Mouse (Mus musculus): ENCODE measurements around the gene Trio. TPM values are rescaled to one million over a fixed set of nuclear protein-coding genes. Genes with fewer than 3 reads are reported as not detected.

Trio gene
- total and polyA plus RNA-seq, 3 experiments = 0.66 TPM; not detected in 2

DNA sequence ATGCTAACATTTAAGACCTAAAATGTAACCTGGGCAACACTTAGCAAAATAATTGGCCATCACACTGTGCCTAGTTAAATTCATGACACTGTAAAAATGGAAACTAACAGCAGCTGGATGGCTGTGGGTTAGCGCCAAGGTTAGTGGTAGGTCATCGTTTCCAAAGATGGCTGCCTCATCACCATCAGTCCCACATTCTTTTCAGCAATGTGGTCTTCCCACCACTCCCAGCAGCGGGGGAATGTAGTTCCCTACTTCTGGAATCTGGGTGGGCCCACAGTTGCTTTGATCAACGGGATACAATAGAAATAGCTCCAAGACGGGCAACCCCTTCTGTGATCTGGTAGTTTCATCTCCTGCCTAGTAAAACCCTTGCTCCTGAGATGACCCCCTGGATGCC, 35.3 kb upstream of the Trio start:
- no peak overlapping the region for H3K4me3 ChIP-seq (ENCODE audit: low read depth, low read length)
- H3K36me3 ChIP-seq (replicated peaks) = no peaks in the 10 kb centered on the region
- ATAC-seq (ENCODE audit: extremely low read depth, insufficient number of reproducible peaks, low FRiP score, poor library complexity, severe bottlenecking) (no peak), DNase-seq (ENCODE audit: low spot score) (no peak)
- H3K27me3 ChIP-seq (ENCODE audit: insufficient read depth, low read length) = no peaks in the 10 kb centered on the region
- peaks cover 26% of the 10 kb centered on the region for H3K9me3 ChIP-seq (replicated peaks)
- no peaks in the 10 kb centered on the region for H3K4me1 ChIP-seq (ENCODE audit: insufficient read depth, low read depth, low read length)
- TF ChIP-seq POLR2AphosphoS5 (IDR thresholded peaks at IDR 0.05; ENCODE audit: insufficient replicate concordance, low read depth, low read length) = no peak
- no peak for TF ChIP-seq TAL1 (conservative IDR thresholded peaks at IDR 0.05; ENCODE audit: low read depth, low read length)
- TF ChIP-seq CTCF (IDR thresholded peaks at IDR 0.05; ENCODE audit: low read depth, low read length) = no peak
- no peak for TF ChIP-seq GATA1 (IDR thresholded peaks at IDR 0.05; ENCODE audit: borderline replicate concordance, low read length)
- no peak for TF ChIP-seq GATA2 (IDR thresholded peaks at IDR 0.05; ENCODE audit: borderline replicate concordance, low read depth, low read length)

DNA sequence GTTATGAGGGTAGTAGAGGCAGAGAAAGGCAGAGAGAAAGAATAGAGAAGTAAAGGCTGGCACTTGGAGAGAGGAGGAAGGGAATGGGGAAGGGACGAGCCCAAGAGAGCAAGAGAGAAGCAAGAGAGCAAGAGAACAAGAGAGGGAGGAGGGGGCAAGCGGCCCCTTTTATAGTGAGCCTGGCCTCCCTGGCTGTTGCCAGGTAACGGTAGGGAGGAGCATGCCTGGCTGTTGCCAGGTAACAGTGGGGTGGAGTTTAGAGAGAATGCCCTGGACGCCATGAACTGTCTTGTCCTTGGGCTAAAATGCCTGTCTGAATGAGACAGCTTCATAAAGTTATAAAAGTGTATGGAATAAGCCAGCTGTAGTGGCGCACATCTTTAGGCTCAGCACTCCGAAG, 34.8 kb upstream of the Trio start:
- Histone ChIP-seq H3K4me1 (ENCODE audit: insufficient read depth, low read depth, low read length) (no peaks in the 10 kb centered on the region), H3K27me3 (ENCODE audit: insufficient read depth, low read length) (no peaks in the 10 kb centered on the region), H3K36me3 (replicated peaks) (no peaks in the 10 kb centered on the region), H3K4me3 (ENCODE audit: low read depth, low read length) (no peak overlapping the region), H3K9me3 (replicated peaks) (peaks cover 26% of the 10 kb centered on the region)
- TF ChIP-seq POLR2AphosphoS5 (IDR thresholded peaks at IDR 0.05; ENCODE audit: insufficient replicate concordance, low read depth, low read length) = no peak
- no peak for TF ChIP-seq CTCF (IDR thresholded peaks at IDR 0.05; ENCODE audit: low read depth, low read length)
- no peak for TF ChIP-seq GATA1 (IDR thresholded peaks at IDR 0.05; ENCODE audit: borderline replicate concordance, low read length)
- TF ChIP-seq GATA2 (IDR thresholded peaks at IDR 0.05; ENCODE audit: borderline replicate concordance, low read depth, low read length) = no peak
- no peak for TF ChIP-seq TAL1 (conservative IDR thresholded peaks at IDR 0.05; ENCODE audit: low read depth, low read length)
- DNase-seq (ENCODE audit: low spot score) = no peak
- no peak for ATAC-seq (ENCODE audit: extremely low read depth, insufficient number of reproducible peaks, low FRiP score, poor library complexity, severe bottlenecking)

DNA sequence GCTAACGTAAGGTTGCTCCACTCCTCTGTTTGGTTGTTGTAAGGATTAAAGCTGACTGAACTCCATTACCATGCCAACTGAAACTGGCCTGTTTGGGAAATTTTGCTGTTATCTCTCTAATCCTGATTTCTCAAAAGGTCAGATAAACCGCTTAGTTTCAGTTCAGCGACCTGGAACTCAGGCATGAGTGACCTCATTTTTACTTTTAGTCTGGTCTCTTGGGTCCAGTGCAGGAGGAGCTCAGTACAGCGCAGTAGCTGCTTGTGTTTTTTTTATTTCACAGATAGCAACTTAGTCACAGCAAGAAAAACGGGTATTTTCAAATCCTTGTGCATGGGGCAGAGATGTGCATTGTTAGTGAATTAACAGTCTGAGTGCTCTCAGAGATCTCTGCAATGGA, 31.9 kb upstream of the Trio start:
- Histone ChIP-seq H3K4me1 (ENCODE audit: insufficient read depth, low read depth, low read length) (no peaks in the 10 kb centered on the region), H3K27me3 (ENCODE audit: insufficient read depth, low read length) (no peaks in the 10 kb centered on the region), H3K4me3 (ENCODE audit: low read depth, low read length) (no peak overlapping the region), H3K9me3 (replicated peaks) (peaks cover 27% of the 10 kb centered on the region), H3K36me3 (replicated peaks) (no peaks in the 10 kb centered on the region)
- DNase-seq (ENCODE audit: low spot score) (no peak), ATAC-seq (ENCODE audit: extremely low read depth, insufficient number of reproducible peaks, low FRiP score, poor library complexity, severe bottlenecking) (no peak)
- TF ChIP-seq GATA1 (IDR thresholded peaks at IDR 0.05; ENCODE audit: borderline replicate concordance, low read length) (no peak), POLR2AphosphoS5 (IDR thresholded peaks at IDR 0.05; ENCODE audit: insufficient replicate concordance, low read depth, low read length) (no peak), GATA2 (IDR thresholded peaks at IDR 0.05; ENCODE audit: borderline replicate concordance, low read depth, low read length) (no peak), CTCF (IDR thresholded peaks at IDR 0.05; ENCODE audit: low read depth, low read length) (no peak), TAL1 (conservative IDR thresholded peaks at IDR 0.05; ENCODE audit: low read depth, low read length) (no peak)

DNA sequence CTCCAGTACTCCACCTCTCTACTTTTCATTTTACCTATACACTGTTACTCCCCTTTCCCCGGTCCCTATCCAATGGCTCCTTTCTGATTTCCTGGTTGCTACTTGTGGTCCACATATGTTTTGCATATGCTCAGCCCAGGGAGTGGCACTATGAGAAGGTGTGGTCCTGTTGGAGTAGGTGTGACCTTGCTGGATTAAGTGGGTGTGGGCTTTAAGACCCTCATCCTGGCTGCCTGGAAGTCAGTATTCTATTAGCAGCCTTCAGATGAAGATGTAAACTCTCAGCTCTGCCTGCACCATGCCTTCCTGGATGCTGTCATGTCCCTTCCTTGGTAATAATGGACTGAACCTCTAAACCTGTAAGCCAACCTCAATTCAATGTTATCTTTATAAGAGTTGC, 29.1 kb upstream of the Trio start:
- no peaks in the 10 kb centered on the region for H3K27me3 ChIP-seq (ENCODE audit: insufficient read depth, low read length)
- H3K4me1 ChIP-seq (ENCODE audit: insufficient read depth, low read depth, low read length) = no peaks in the 10 kb centered on the region
- TF ChIP-seq GATA1 (IDR thresholded peaks at IDR 0.05; ENCODE audit: borderline replicate concordance, low read length) (no peak), GATA2 (IDR thresholded peaks at IDR 0.05; ENCODE audit: borderline replicate concordance, low read depth, low read length) (no peak), TAL1 (conservative IDR thresholded peaks at IDR 0.05; ENCODE audit: low read depth, low read length) (no peak), CTCF (IDR thresholded peaks at IDR 0.05; ENCODE audit: low read depth, low read length) (no peak), POLR2AphosphoS5 (IDR thresholded peaks at IDR 0.05; ENCODE audit: insufficient replicate concordance, low read depth, low read length) (no peak)
- H3K4me3 ChIP-seq (ENCODE audit: low read depth, low read length) = no peak overlapping the region
- H3K9me3 ChIP-seq (replicated peaks) = peaks cover 32% of the 10 kb centered on the region
- no peaks in the 10 kb centered on the region for H3K36me3 ChIP-seq (replicated peaks)
- ATAC-seq (ENCODE audit: extremely low read depth, insufficient number of reproducible peaks, low FRiP score, poor library complexity, severe bottlenecking) = no peak
- no peak for DNase-seq (ENCODE audit: low spot score)

DNA sequence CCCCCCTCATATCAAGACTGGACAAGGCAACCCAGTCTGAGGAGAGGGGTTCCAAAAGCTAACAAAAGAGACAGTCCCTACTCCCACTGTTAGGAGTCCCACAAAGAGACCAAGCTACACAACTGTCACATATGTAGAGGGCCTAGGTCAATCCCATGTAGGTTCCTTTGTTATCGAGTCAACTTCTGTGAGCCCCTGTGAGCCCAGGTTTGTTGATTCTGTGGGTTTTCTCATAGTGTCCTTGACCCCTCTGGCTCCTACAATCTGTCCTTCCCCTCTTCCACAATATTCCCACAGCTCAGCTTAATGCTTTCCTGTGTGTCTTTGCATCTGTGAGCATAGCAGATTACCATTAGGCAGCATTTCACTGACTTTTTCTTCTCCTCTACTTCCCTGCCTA, 28.5 kb upstream of the Trio start:
- ATAC-seq (ENCODE audit: extremely low read depth, insufficient number of reproducible peaks, low FRiP score, poor library complexity, severe bottlenecking) = no peak
- TF ChIP-seq CTCF (IDR thresholded peaks at IDR 0.05; ENCODE audit: low read depth, low read length) (no peak), GATA2 (IDR thresholded peaks at IDR 0.05; ENCODE audit: borderline replicate concordance, low read depth, low read length) (no peak)
- peaks cover 31% of the 10 kb centered on the region for H3K9me3 ChIP-seq (replicated peaks)

DNA sequence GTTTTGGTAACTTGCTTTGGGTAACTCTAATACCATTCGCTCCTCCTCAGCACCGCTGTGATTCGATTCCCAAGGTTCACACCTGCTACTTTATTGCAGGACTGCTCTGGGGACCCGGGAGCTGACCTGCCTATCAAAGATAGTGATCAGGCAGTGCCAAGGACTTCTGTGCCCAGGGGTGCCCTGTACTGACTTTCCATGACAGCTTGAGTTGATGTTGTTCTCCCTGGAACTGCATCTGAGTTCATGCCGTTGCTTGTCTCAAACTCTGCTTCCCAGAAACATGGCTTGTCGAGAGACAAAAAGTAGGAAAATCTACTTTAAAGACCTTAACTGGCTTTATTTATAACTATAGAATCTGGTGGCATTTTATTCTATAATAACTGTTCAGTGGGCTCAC, 27.6 kb upstream of the Trio start:
- TF ChIP-seq POLR2AphosphoS5 (IDR thresholded peaks at IDR 0.05; ENCODE audit: insufficient replicate concordance, low read depth, low read length) = no peak

More for the DNA sequence above, 28.5 kb upstream of the Trio start:
- Histone ChIP-seq H3K27me3 (ENCODE audit: insufficient read depth, low read length) (no peaks in the 10 kb centered on the region), H3K4me1 (ENCODE audit: insufficient read depth, low read depth, low read length) (no peaks in the 10 kb centered on the region), H3K4me3 (ENCODE audit: low read depth, low read length) (no peak overlapping the region), H3K36me3 (replicated peaks) (no peaks in the 10 kb centered on the region)
- no peak for DNase-seq (ENCODE audit: low spot score)

DNA sequence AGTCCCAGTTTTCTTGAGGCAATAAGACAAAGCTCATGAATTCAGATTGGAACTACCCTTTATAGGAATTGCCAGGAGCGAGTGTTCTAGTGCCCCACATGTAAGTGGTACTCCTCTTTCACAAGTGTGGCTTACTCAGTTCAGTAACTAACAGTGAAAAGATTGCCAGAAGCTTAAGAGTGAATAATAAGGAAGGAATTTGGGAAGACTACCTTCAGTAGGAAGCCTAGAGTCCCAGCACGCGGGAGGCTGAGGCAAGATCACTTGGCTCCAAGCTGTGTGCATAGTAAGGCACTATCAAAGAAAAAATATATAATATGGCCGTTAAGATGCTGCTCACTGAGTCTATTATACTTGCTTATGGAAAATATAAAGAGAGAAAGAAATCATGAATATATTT, 26.2 kb upstream of the Trio start:
- no peak for DNase-seq (ENCODE audit: low spot score)
- no peaks in the 10 kb centered on the region for H3K36me3 ChIP-seq (replicated peaks)
- no peak for ATAC-seq (ENCODE audit: extremely low read depth, insufficient number of reproducible peaks, low FRiP score, poor library complexity, severe bottlenecking)
- TF ChIP-seq GATA1 (IDR thresholded peaks at IDR 0.05; ENCODE audit: borderline replicate concordance, low read length) (no peak), POLR2AphosphoS5 (IDR thresholded peaks at IDR 0.05; ENCODE audit: insufficient replicate concordance, low read depth, low read length) (no peak), TAL1 (conservative IDR thresholded peaks at IDR 0.05; ENCODE audit: low read depth, low read length) (no peak), CTCF (IDR thresholded peaks at IDR 0.05; ENCODE audit: low read depth, low read length) (no peak), GATA2 (IDR thresholded peaks at IDR 0.05; ENCODE audit: borderline replicate concordance, low read depth, low read length) (no peak)
- H3K9me3 ChIP-seq (replicated peaks) = peaks cover 32% of the 10 kb centered on the region
- no peaks in the 10 kb centered on the region for H3K4me1 ChIP-seq (ENCODE audit: insufficient read depth, low read depth, low read length)
- no peaks in the 10 kb centered on the region for H3K27me3 ChIP-seq (ENCODE audit: insufficient read depth, low read length)
- H3K4me3 ChIP-seq (ENCODE audit: low read depth, low read length) = no peak overlapping the region

More for the DNA sequence above, 27.6 kb upstream of the Trio start:
- Histone ChIP-seq H3K9me3 (replicated peaks) (peaks cover 27% of the 10 kb centered on the region), H3K27me3 (ENCODE audit: insufficient read depth, low read length) (no peaks in the 10 kb centered on the region), H3K4me1 (ENCODE audit: insufficient read depth, low read depth, low read length) (no peaks in the 10 kb centered on the region), H3K36me3 (replicated peaks) (no peaks in the 10 kb centered on the region), H3K4me3 (ENCODE audit: low read depth, low read length) (no peak overlapping the region)
- ATAC-seq (ENCODE audit: extremely low read depth, insufficient number of reproducible peaks, low FRiP score, poor library complexity, severe bottlenecking) = no peak
- no peak for DNase-seq (ENCODE audit: low spot score)

Measured in G1E (cell line).